Mouse (Mus musculus) layer of hippocampus, postnatal 25 days (tissue): ENCODE measurements around the gene Zfp710. TPM values are rescaled to one million over a fixed set of nuclear protein-coding genes. Genes with fewer than 3 reads are reported as not detected.

Experiments used
- DNase-seq, 2 experiments: peaks; one replicate each; pipeline ENCODE4 v3.0.0; 2022; ENCODE audit warnings: mixed read lengths in 2 of 2, low spot score in 1 of 2; ENCODE audit errors: extremely low spot score in 1 of 2
- total RNA-seq, 2 experiments: library from RNA; stranded (reverse); gene quantifications; 2 replicates each; pipeline ENCODE4 v1.2.3; 2021

The Zfp710 gene
- total RNA-seq, 2 experiments from 2014 or later = 20.9 to 22.9 TPM

DNA sequence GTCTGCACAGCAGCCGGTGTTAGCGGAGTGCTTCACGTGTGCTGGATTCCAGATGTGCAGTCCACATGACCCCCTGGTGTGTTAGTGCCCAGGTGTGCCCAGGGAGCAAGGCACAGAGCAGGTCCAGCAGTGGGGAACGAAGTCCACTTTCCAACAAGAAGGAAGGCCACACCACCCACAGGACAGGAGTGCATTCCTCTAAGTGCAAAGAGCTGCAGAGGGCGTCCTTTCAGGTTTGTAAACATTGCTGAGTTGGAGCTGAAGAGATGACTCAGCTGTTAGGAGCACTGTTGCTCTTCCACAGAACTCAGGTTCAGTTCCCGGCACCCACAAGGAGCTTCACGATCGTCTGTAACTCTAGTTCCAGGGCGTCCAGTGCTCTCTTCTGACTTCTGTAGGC, 28.5 kb downstream of the Zfp710 start:
- no peak for DNase-seq

DNA sequence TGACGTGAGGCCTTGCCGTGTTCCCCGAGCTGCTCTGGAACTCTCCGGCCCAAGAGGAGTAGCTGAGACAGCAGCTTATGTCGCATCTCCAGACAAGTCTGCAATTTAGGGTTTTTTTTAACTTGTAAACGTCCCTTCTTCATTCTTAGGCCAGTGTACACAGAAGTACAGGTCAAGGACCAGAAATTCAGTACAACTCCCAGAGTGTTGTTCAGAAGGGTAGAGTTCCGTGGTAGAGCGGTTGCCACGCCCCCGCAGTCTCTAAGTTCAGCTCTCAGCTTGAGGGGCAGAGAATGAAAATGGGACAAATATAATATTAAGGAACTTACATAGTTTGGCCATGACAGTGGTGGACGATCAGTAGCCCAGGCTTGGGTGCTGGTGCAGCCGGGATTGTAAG, 31.2 kb downstream of the Zfp710 start:
- DNase-seq = no peak

DNA sequence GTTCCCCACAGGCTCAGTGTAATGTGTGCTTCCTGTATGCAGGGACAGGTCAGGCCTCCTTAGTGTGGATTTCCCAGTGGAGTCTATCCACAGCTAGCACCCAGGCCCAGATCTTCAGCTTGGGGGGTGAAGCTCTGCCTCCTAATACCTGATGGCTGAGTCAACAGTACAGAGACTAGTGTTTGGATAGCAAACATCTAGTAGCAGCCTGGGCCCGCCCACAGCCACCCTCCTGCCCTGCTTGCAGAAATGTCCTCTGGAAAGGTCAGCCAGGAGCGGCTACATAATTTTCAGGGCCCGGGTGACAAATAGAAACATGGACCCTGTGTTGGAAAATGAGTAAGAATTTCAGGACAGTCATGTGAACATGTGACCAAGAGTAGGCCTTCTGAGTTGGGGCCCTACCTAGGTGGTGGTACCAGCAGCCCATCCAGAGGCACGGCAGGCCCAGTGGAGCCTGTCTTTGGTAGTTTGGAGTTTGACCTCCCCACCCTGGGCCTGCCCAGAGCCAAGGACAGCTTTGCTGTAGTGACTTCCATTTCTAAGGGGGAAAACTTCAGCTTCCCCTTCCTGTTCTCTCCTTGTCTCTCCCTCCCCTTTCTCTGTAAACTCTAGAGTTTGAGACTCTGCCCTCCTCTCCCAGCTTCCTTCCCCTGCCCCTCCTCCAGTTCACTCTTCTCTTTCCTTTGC, 32.5 kb downstream of the Zfp710 start:
- DNase-seq = no peak

DNA sequence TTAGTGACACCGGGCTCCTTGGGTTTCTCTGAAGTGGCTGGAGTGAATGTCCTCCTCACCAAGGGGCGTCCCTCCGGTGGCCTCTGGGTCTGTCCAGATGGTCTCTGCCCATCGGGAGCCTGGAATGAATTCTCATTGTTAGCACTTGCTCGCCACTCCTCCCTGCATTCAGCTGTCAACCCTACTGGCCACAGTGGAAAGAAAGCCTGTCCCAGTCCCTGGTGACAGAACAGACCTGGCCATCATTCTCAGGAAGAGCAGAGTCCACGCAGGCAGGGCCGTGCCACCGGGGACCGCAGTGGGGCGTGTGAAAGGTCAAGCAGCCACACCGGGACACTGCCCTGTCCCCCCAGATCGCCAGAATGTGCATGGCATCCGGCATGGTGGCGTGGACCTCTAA, 33.2 kb downstream of the Zfp710 start:
- DNase-seq = no peak

DNA sequence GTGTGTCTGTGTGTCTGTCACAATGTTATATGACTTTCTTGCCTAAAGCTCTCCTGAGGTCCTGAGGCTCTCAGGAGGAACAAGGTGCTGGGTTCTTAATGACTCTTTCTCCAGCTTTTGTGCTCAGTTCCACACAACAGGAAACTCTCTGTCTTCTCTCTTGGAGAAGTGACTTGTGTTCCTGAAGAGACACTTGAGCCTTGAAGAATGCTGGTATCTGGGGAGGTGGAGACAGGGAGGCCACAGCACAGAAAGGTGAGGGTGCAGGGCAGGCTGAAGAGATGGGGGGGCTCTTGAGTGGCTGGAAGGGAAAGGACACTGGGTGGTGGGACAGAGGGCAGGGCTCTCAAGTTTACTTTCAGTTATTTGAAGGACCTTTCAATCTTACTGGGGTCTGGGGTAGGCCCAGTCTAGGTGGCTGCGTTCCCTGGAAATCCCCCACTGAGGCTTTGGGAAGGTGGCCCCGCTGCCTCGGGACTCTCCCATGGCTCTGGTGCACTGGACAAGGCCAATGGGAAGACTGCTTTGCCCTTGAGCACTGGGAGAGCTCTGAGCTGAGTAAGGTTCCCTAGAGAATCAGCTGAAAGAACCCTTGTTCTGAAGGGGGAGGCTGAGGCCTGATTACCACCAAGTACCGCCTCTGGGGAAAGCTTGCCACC, 33.9 kb downstream of the Zfp710 start:
- DNase-seq = no peak

DNA sequence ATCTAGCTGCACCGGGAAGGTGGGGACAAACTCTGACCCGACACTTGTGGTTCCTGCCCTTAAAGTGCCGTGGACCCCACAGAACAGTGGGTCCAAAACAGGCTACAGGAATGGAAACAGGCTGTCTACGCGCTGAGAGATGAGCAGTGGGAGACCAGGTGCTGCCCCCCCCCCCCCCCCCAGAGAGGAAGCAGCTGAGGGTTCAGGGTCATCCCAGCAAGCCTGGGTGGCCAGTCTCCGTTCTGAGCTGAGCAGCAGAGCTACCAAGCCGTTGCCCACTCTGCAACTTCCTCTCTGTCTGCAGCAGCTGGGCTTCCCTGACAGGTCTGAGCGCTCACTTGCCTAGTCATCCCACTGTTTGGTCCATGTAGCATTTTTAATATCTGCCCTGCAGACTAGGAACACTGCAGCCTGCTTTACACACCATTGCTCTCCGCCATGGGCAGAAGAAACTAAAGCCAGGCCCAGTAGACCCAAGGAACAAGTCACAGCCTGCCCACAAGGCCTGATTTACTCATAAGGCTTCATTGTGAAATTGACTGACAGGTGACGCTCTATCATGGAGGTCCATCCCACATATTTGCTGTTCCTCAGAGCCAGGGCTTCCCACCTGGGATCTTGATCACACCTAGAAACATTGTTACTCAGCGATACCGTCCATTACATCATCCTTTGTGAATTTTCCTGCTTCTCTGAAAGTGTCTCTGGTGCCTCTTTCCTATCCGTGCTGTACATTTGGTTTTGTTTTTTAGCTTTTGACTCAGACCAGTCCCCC, 34.6 kb downstream of the Zfp710 start:
- DNase-seq = no peak

DNA sequence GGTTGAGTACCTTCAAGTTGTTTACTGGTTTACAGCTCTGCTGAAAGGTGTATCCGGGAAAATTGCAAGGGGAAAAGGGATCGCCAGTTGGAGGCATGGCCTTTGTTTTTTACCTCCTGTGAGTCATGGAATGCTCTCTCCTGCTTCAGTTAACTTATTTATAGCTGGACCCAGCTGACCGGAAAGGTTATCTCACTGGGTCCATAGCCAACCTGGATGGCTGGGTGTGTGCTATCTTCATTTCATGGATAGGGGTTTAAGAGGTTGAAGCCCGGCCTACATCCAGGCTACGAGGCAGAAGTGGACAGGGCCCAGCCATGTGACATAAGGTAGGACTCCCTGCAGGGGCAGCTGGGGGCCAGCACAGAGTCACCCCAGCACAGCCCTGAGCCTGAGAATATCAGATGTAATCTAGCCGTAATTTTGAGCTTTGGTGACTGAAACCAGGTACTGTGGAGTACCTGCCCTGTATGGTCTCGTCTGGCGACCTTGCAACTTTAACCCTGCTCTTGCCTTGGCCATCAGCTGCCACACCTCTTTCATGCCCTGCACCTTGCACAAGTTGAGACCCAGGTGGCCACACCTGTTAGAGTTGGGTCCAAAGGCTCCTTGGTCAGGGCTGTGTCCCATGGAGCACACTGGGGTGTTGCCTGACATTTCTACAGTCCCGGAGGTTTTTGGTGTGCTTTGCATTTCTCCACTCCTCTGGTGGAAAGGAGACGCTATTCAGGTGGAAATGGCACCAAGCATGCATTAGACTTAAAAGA, 35.6 kb downstream of the Zfp710 start:
- DNase-seq = no peak

DNA sequence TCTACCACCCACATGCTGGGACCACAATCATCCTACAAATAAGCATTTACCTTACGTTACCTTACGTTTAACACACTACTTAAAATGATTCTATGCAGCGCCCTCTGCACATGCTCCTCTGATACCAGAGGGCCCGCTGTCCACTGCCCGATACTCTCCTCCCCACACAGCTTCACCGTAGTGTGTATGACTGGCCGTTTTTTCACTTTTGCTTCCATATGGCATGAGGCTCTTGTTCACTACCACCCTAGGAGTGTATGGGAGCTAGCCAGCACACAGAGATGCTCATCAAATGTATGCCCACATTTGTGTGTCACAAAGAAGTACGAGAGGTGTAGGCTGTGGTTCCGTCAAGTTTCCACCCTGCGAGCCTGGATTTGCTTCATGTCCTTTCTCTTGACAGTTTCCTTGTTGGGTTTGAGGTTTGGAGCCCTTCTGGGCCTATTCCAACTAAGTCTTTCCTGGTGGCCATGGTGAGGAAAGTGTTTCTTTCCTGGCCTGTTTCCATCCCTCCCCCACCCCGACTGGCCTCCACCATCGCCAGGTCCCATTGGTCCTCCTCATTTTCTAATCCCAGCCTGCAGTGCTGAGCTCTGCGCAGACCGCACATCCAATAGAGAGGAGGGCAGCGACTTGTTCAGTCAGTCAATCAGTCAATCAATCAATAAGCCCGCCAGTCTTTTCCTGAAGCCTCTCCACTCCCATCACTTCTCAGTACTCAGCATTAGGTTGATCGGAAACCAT, 37.6 kb downstream of the Zfp710 start:
- no peak for DNase-seq

DNA sequence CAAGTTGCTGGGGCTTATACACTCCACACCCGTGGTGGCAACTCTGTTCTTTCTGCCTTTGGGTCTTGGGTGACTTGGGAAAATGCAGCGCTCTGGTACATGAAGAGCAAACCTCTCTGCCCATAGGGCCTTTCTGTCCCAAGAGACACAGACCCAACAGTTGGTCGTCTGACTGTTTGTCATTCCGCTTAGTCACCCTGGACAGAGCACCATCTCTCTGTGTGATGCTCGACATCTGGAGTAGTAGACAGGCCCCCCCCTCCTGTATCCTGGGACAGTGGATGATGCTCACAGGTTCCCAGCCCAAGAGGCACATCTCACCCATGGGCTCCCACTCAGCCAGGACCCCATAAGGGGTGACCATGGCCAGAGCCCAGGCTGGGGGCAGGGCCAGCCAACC, 38.6 kb downstream of the Zfp710 start:
- no peak for DNase-seq

DNA sequence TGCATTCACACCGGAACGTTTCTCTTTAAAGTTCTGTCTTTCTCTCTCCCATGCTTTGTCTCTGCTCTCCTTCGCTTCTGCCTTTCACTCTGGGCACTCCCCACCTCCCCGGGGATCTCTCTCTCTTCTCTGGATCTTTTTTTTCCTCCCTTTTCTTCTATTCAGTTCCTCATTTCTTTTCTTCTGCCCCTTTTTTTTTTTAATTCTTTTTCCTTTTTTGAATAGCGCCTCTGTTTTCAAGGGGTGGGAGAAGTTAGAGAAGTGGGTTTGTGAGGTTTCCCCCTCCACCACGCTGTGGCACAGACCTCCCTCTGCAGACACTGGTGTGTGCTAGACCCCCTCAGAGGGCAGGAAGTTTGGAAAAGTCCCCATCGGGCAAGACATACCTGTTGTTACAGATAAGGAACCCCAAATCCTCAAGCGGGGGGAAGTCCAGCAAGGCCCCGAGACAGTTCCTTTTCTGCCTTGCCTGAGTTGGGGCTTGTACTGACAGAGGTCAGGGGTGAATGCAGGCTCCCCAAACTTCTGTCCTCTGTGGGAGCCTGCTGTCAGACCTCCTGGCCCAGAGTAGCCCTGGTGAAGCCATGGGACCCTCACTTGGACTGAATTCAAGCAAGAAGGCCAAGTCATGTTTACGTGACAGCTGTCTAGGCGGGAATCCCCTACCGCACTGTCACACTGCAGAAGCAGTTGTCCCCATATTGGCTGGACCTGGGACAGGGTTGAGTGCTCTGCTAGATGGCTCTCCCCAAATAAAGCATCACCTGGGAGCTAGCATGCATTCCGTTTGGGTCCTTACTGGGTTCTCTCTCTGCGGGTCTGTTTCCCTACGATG, 39.5 kb downstream of the Zfp710 start:
- DNase-seq = no peak

DNA sequence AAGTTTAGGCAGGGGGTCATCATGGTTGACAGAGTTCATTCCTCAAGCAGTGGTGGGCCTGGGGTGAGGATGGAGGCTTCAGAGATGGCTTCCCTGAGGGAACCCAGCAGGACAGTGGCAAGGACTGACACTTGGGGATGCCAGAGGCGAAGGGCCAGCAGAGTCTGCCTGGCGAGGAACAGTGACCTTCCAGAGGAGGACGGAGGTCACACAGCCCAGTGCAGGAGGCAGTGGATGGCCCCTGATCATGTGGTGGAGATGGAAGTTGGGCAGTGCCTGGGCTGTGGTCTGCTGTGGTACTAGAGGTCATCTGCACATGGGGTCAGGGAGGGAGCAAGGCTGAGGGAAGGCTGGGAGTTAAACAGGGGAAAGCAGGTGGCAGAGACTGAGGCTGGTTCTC, 40.6 kb downstream of the Zfp710 start:
- DNase-seq = no peak

DNA sequence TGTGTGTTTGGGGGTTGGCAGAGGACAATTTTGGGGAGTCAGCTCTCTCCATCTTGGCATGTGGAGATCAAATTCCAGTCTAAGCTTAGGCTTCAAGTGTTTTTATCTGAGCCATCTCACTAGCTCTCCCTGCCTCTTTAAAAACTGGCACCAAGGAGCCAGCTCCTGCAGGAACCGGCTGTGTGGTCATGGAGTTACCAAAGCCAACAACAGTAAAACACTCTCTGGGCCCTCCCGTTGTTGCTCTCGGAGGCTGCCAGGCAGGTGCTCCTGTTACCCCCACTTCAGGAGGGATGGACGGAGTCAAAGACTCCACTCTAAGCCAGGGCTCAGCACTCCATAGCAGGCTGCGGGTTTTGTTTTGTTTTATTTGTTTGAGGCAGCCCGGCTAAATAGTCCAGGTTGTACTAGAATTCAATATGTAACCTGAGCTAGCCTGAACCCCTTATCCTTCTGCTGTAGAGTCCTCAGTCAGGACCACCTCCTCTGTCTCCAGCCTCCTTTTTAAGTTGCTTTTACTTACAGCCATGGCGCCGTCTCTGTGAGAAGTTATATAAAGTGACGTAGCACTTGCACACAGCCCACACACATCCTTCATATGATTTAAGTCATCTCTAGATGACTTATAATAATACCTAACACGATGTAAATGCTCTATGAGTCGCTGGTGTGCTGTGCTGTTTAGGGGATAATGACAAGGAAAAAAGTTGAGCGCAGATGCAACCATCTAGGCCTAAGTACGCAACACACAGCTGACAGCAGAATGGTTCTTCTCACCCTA, 42.3 kb downstream of the Zfp710 start:
- DNase-seq = no peak

DNA sequence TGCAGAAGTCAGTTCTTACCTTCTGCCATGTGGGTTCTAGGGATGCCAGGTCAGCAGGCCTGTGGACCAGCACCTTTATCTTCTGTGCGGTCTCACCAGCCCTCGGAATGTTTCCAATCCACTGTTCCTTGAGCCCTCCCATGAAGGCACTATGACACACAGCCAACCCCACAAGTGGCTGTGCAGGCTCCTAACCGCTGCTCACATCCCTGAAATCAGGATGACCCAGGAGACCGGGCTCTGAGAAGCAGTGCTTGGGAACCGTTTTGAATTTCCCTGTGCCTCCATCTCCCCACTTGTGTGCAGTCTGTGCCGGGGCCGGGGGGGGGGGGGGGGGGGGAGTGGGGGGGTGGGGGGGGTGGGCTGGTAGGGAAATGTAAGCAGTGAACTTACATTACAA, 43.7 kb downstream of the Zfp710 start:
- no peak for DNase-seq

DNA sequence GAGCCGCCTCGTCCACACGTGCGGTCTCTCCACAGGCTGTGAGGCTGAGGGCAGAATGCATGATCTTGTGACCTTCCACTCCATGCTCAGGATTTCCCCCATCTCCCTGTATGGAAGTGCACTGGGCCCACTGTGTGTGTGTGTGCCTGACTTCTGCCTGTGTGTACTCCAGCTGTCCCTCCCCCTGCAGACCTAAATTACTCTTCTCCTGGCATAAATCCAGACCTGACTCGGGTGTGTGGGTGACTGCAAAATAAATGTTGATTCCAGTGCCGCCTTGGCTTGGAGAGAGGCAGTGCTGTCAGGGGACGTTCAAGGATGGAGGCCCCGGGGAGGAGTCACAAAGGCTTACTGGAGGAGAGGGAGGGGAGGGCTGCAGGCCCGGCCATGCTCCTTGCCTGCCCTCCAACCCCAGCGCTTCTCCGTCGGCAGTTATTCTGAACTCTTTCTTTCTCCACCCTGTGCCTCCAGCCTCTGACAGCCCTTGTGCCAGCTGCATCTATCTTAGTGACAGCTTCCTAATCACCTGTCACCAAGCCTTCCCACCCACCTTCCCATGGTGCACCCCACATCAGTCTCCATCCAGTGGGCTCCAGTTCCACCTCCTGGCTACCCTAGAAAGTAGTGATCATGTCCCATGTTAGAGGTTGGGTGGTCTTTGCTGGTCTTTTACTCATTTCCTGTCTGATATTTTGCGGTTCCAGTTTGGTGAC, 45.2 kb downstream of the Zfp710 start:
- no peak for DNase-seq

DNA sequence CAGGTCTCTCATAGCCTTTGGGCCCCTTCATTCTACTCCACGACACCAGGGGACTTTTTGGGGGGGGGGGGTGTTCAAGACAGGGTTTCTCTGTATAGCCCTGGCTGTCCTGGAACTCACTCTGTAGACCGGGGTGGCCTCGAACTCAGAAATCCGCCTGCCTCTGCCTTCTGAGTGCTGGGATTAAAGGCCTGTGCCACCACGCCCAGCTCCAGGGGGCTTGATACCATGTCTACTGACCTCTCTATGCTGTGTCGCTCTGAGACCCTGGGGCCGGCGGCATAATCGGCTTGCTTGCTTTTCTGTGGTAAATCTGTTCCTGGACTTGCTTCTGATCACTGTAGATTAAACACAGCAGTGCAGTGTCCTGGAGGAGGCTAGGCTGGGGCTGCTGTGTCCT, 46.6 kb downstream of the Zfp710 start:
- DNase-seq = no peak

DNA sequence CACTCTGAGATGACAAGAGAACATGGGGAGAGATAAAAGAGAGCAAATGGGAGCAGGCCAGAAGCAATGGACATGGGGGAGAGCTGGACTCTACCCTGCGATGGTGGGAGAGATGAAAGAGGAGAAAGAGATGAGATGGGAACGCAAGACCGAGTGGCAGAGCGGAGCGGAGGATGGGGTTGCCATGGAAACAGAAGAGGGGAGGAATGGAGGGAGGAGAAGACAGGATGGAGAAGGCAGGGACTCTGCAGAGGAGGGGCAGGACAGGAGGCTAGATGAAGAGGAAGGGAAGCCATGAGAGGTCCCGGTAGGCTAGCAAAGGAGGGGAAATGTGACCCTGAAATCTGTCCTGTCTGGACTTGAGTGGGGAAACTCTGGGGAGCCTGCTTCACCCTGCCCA, 47.7 kb downstream of the Zfp710 start:
- DNase-seq = no peak

DNA sequence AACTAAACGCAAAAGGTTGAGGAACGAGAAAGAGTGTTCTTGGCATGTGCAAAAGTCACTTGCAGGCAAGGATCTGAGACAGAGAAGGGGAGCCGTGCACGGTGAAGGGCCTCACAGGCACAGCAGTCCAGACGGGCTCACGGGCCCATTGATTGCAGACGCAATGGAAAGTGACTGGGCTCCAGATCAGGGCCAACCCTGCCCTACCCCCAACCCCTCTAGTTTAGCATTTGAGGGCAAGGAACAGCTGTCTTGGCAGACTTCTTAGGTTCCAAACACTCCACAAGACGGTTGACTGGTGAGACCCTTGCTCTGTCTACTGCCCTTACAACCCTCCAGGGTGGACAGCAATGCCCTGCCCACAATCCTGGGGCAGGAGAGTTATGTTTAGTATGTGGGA, 48.9 kb downstream of the Zfp710 start:
- no peak for DNase-seq

DNA sequence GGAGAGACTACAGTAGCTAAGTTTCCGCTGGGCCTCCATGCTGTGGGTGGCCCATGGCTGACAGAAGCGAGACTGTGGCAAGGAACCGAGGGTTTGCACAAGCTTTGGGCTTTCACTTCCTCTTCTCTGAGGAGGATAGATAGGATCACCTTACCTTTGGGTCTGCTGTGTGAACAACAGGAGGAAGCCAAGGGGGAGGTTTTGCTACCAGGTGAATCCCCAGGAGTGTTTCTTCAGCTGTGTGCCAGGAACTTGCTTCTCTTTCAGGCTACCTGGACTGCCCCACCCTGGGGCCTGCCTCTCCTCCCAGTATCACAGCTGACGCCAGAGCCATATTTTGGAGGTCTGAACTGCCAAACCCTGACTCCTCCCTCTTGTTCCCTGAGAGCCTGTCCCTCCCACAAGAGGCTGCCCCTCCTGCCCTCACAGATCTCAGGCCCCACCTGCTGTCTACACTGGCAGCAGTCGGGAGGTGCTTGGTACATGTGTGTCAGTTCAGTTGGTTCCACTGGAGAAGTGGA, 50.4 kb downstream of the Zfp710 start:
- DNase-seq = no peak
